Mouse (Mus musculus) CH12.LX (cell line): Measurements from ENCODE around the gene Cntrob. TPM values are rescaled to one million over a fixed set of nuclear protein-coding genes. Genes with fewer than 3 reads are reported as not detected.

ENCODE experiments used
- DNase-seq: peaks from one replicate; pipeline ENCODE4 v3.0.0-alpha.2; 2013; ENCODE audit errors: extremely low read depth
- H3K27ac ChIP-seq: 2 replicates; pipeline ENCODE4 v1.5.1; 2012; ENCODE audit warnings: low read depth, mild to moderate bottlenecking, control low read depth, moderate library complexity; ENCODE audit not compliant: insufficient read depth
- H3K27me3 ChIP-seq: replicated peaks from 2 replicates; pipeline ENCODE3; 2012; ENCODE audit warnings: inconsistent platforms
- H3K36me3 ChIP-seq, 2 experiments: replicated peaks in 1 of 2; 2 replicates each; pipeline versions ENCODE3 to v1.6.1; 2012; ENCODE audit warnings: inconsistent platforms in 1 of 2, low read length in 1 of 2, mild to moderate bottlenecking in 1 of 2, mixed read lengths in 1 of 2, moderate library complexity in 1 of 2; ENCODE audit not compliant: control insufficient read depth in 1 of 2, insufficient read depth in 1 of 2
- H3K4me1 ChIP-seq, 2 experiments: 2 replicates each; pipeline ENCODE4 v1.6.1; 2012; ENCODE audit warnings: inconsistent platforms in 1 of 2, moderate library complexity in 1 of 2; ENCODE audit not compliant: insufficient read depth in 2 of 2, control insufficient read depth in 1 of 2
- H3K4me2 ChIP-seq: 2 replicates; pipeline ENCODE4 v1.6.1; 2012; ENCODE audit warnings: low read depth, mild to moderate bottlenecking, control low read depth; ENCODE audit not compliant: poor library complexity, insufficient read depth, severe bottlenecking
- H3K4me3 ChIP-seq, 3 experiments: fragments of 150-350 bp in 1 of 3; sonication (generic) in 1 of 3; replicated peaks in 1 of 3; 2 replicates each; pipeline versions ENCODE3 to v1.5.1; 2011 to 2012; ENCODE audit warnings: low read depth in 2 of 3, low read length in 2 of 3, mild to moderate bottlenecking in 2 of 3, moderate library complexity in 2 of 3, control low read depth in 1 of 3, improper control_type of control experiment in 1 of 3, inconsistent platforms in 1 of 3, mixed read lengths in 1 of 3; ENCODE audit not compliant: poor library complexity in 1 of 3
- H3K79me2 ChIP-seq: replicated peaks from 2 replicates; pipeline ENCODE4 v1.6.1; 2012; ENCODE audit warnings: mild to moderate bottlenecking, moderate library complexity; ENCODE audit not compliant: control insufficient read depth, poor library complexity, insufficient read depth, severe bottlenecking; ENCODE audit errors: extremely low read depth
- H3K9ac ChIP-seq: 2 replicates; pipeline ENCODE4 v1.6.1; 2012; ENCODE audit warnings: low read depth, mild to moderate bottlenecking, control low read depth, moderate library complexity; ENCODE audit not compliant: insufficient read depth
- H3K9me3 ChIP-seq: replicated peaks from 2 replicates; pipeline ENCODE3; 2012; ENCODE audit warnings: low read length, inconsistent platforms, mixed read lengths
- BHLHE40 ChIP-seq: IDR thresholded peaks from 2 replicates; pipeline ENCODE4 v1.6.1; 2011; ENCODE audit warnings: mild to moderate bottlenecking, low read depth, low read length, improper control_type of control experiment
- CHD1 ChIP-seq: IDR thresholded peaks from 2 replicates; pipeline ENCODE4 v1.6.1; 2012; ENCODE audit warnings: low read depth, low read length, improper control_type of control experiment, inconsistent platforms
- CHD2 ChIP-seq: IDR thresholded peaks from 2 replicates; pipeline ENCODE4 v1.6.1; 2011; ENCODE audit warnings: low read length, improper control_type of control experiment
- CTCF ChIP-seq, 2 experiments: IDR thresholded peaks in 1 of 2; conservative IDR thresholded peaks in 1 of 2; 2 replicates each; pipeline ENCODE4 v1.5.1; 2011 to 2012; ENCODE audit warnings: low read depth in 2 of 2, low read length in 2 of 2, improper control_type of control experiment in 1 of 2, inconsistent platforms in 1 of 2, mild to moderate bottlenecking in 1 of 2, moderate library complexity in 1 of 2
- E2F4 ChIP-seq: IDR thresholded peaks from 2 replicates; pipeline ENCODE4 v1.6.1; 2011; ENCODE audit warnings: low read depth, low read length, improper control_type of control experiment; ENCODE audit not compliant: insufficient replicate concordance
- ELF1 ChIP-seq: IDR thresholded peaks from 2 replicates; pipeline ENCODE4 v1.6.1; 2014; ENCODE audit warnings: low read depth, mild to moderate bottlenecking, inconsistent platforms, low read length, improper control_type of control experiment
- EP300 ChIP-seq: IDR thresholded peaks from 2 replicates; pipeline ENCODE4 v1.6.1; 2011; ENCODE audit warnings: low read length, improper control_type of control experiment
- ETS1 ChIP-seq: conservative IDR thresholded peaks from 2 replicates; pipeline ENCODE4 v1.6.1; 2012; ENCODE audit warnings: low read depth, mild to moderate bottlenecking, inconsistent platforms, low read length, improper control_type of control experiment, moderate library complexity
- GABPA ChIP-seq: IDR thresholded peaks from 2 replicates; pipeline ENCODE4 v1.6.1; 2012; ENCODE audit warnings: low read depth, low read length, improper control_type of control experiment, inconsistent platforms; ENCODE audit not compliant: insufficient replicate concordance
- HCFC1 ChIP-seq: IDR thresholded peaks from 2 replicates; pipeline ENCODE4 v1.6.1; 2012; ENCODE audit warnings: low read depth, mild to moderate bottlenecking, inconsistent platforms, low read length, improper control_type of control experiment
- IRF4 ChIP-seq: IDR thresholded peaks from 2 replicates; pipeline ENCODE4 v1.6.1; 2014; ENCODE audit warnings: low read depth, mild to moderate bottlenecking, inconsistent platforms, low read length, improper control_type of control experiment
- JUN ChIP-seq: IDR thresholded peaks from 2 replicates; pipeline ENCODE4 v1.6.1; 2011; ENCODE audit warnings: low read depth, mild to moderate bottlenecking, low read length, improper control_type of control experiment, moderate library complexity; ENCODE audit not compliant: insufficient read depth
- JUND ChIP-seq: conservative IDR thresholded peaks from 2 replicates; pipeline ENCODE4 v1.6.1; 2011; ENCODE audit warnings: low read depth, low read length, improper control_type of control experiment
- KAT2A ChIP-seq: IDR thresholded peaks from 2 replicates; pipeline ENCODE4 v1.6.1; 2012; ENCODE audit warnings: low read length, improper control_type of control experiment, inconsistent platforms; ENCODE audit not compliant: insufficient replicate concordance
- MAFK ChIP-seq: IDR thresholded peaks from 2 replicates; pipeline ENCODE4 v1.6.1; 2011; ENCODE audit warnings: low read length, improper control_type of control experiment; ENCODE audit not compliant: insufficient replicate concordance
- MAX ChIP-seq: IDR thresholded peaks from 2 replicates; pipeline ENCODE4 v1.6.1; 2011; ENCODE audit warnings: low read length, improper control_type of control experiment
- MAZ ChIP-seq: IDR thresholded peaks from 2 replicates; pipeline ENCODE4 v1.6.1; 2012; ENCODE audit warnings: low read depth, mild to moderate bottlenecking, inconsistent platforms, low read length, improper control_type of control experiment, moderate library complexity
- MEF2A ChIP-seq: IDR thresholded peaks from 2 replicates; pipeline ENCODE4 v1.6.1; 2014; ENCODE audit warnings: low read depth, mild to moderate bottlenecking, inconsistent platforms, low read length, improper control_type of control experiment, borderline replicate concordance
- MXI1 ChIP-seq: IDR thresholded peaks from 2 replicates; pipeline ENCODE4 v1.6.1; 2011; ENCODE audit warnings: mild to moderate bottlenecking, low read depth, low read length, improper control_type of control experiment
- MYC ChIP-seq: IDR thresholded peaks from 2 replicates; pipeline ENCODE4 v1.6.1; 2011; ENCODE audit warnings: low read depth, mild to moderate bottlenecking, improper control_type of control experiment, low read length
- NELFE ChIP-seq: IDR thresholded peaks from 2 replicates; pipeline ENCODE4 v1.6.1; 2011; ENCODE audit warnings: low read depth, low read length, improper control_type of control experiment
- NRF1 ChIP-seq: IDR thresholded peaks from 2 replicates; pipeline ENCODE4 v1.6.1; 2014; ENCODE audit warnings: low read depth, mild to moderate bottlenecking, inconsistent platforms, low read length, improper control_type of control experiment, moderate library complexity
- PAX5 ChIP-seq: IDR thresholded peaks from 2 replicates; pipeline ENCODE4 v1.6.1; 2012; ENCODE audit warnings: low read length, inconsistent platforms, mixed read lengths
- POLR2A ChIP-seq: IDR thresholded peaks from 2 replicates; pipeline ENCODE4 v1.6.1; 2011; ENCODE audit warnings: low read depth, mild to moderate bottlenecking, improper control_type of control experiment, low read length
- POLR2AphosphoS2 ChIP-seq: IDR thresholded peaks from 2 replicates; pipeline ENCODE4 v1.6.1; 2011; ENCODE audit warnings: low read depth, low read length, improper control_type of control experiment
- RAD21 ChIP-seq: IDR thresholded peaks from 2 replicates; pipeline ENCODE4 v1.6.1; 2011; ENCODE audit warnings: low read depth, mild to moderate bottlenecking, low read length, improper control_type of control experiment, moderate library complexity
- RCOR1 ChIP-seq: conservative IDR thresholded peaks from 2 replicates; pipeline ENCODE4 v1.6.1; 2012; ENCODE audit warnings: low read depth, mild to moderate bottlenecking, inconsistent platforms, low read length, improper control_type of control experiment
- SIN3A ChIP-seq: IDR thresholded peaks from 2 replicates; pipeline ENCODE4 v1.6.1; 2012; ENCODE audit warnings: low read length, improper control_type of control experiment, inconsistent platforms
- SMC3 ChIP-seq: IDR thresholded peaks from 2 replicates; pipeline ENCODE4 v1.6.1; 2011; ENCODE audit warnings: low read depth, low read length, improper control_type of control experiment
- TBP ChIP-seq: conservative IDR thresholded peaks from 2 replicates; pipeline ENCODE4 v1.6.1; 2011; ENCODE audit warnings: low read depth, low read length, improper control_type of control experiment
- TCF12 ChIP-seq: IDR thresholded peaks from 2 replicates; pipeline ENCODE4 v1.6.1; 2014; ENCODE audit warnings: low read depth, mild to moderate bottlenecking, inconsistent platforms, low read length, improper control_type of control experiment
- UBTF ChIP-seq: IDR thresholded peaks from 2 replicates; pipeline ENCODE4 v1.6.1; 2012; ENCODE audit warnings: low read depth, mild to moderate bottlenecking, inconsistent platforms, low read length, improper control_type of control experiment, moderate library complexity
- USF1 ChIP-seq: IDR thresholded peaks from 2 replicates; pipeline ENCODE4 v1.6.1; 2014; ENCODE audit warnings: low read depth, mild to moderate bottlenecking, inconsistent platforms, low read length, improper control_type of control experiment
- USF2 ChIP-seq: conservative IDR thresholded peaks from 2 replicates; pipeline ENCODE4 v1.6.1; 2011; ENCODE audit warnings: low read depth, low read length, improper control_type of control experiment
- ZC3H11A ChIP-seq: IDR thresholded peaks from 2 replicates; pipeline ENCODE4 v1.6.1; 2012; ENCODE audit warnings: low read depth, mild to moderate bottlenecking, inconsistent platforms, low read length, improper control_type of control experiment
- ZKSCAN1 ChIP-seq: IDR thresholded peaks from 2 replicates; pipeline ENCODE4 v1.6.1; 2012; ENCODE audit warnings: low read depth, inconsistent platforms, low read length, improper control_type of control experiment, borderline replicate concordance
- ZMIZ1 ChIP-seq: IDR thresholded peaks from 2 replicates; pipeline ENCODE4 v1.6.1; 2012; ENCODE audit warnings: low read depth, mild to moderate bottlenecking, inconsistent platforms, low read length, improper control_type of control experiment
- ZNF384 ChIP-seq: IDR thresholded peaks from 2 replicates; pipeline ENCODE4 v1.6.1; 2012; ENCODE audit warnings: low read depth, low read length, improper control_type of control experiment, inconsistent platforms
- dilution Hi-C: fragments of 300-500 bp; cut with MboI; formaldehyde crosslinking; loops from 2 replicates; pipeline ENCODE4 v1.14.3; 2020; ENCODE audit warnings: low sequenced_read_pairs; ENCODE audit not compliant: extremely low pct_unique_long_range_greater_than_20kb, extremely low pct_ligation_motif_present
- in situ Hi-C: fragments of 300-500 bp; cut with MboI; formaldehyde crosslinking; loops from 3 replicates; pipeline ENCODE4 v1.14.3; 2019; ENCODE audit warnings: low sequenced_read_pairs, low pct_ligation_motif_present, low pct_unique_long_range_greater_than_20kb, mixed read lengths
- polyA plus RNA-seq: library from polyadenylated mRNA; unstranded; fragments of >175 nt; gene quantifications from 2 replicates; pipeline ENCODE4 v1.2.1, GENCODE M21; 2012; ENCODE audit warnings: low read depth; ENCODE audit not compliant: insufficient read length
- total RNA-seq, 2 experiments: library from RNA; depleted of rRNA; stranded (reverse); fragments of 300-350 nt in 1 of 2; fragments of >200 nt in 1 of 2; gene quantifications; 2 replicates each; pipeline ENCODE4 v1.2.3; 2012 to 2014

Gene Cntrob
- total and polyA plus RNA-seq, 3 experiments: 16.4 to 36.6 (median 18.9) TPM

DNA sequence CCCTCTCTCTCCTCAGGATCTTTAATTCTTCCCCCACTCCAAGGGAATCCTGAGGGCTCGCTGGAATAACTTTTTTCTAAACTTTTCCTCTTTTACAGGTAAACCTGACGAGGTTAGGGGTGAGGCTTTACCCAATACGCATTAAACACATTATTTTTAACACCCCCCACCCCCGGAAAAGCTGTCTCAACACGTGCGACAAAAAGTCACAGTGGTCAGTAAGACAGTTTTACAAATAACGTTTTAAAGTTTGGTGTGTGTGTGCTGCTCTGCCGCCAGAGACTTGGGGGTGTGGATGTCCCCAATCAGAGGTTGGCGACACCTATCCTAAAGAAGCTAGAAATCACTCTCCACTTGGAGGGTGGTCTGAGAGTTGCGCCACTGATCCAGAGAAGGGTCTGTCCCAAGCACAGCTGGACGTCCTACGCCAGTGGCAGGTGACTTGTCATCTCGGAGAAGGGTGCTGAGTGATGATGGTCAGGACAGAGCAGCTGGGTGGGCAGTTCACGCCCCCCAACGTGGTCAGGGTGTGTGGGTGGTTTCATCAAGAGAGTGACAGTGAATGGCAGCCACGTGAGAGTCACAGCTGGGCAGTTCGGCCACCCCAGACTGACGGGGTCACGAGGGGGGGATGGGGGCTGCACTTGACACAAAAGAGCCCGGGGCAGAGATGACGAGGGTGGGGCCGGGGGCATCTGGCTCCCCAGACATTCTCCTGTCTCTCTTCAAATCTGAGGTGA, 44.2 kb upstream of the Cntrob start:
- Histone ChIP-seq H3K9me3 (no peaks in the 10 kb centered on the region), H3K36me3 (peaks cover 5 to 39% of the 10 kb centered on the region in 2 experiments), H3K4me2 (peak overlapping the region; percentile 96), H3K4me3 (peak overlapping the region; percentile 76 to 84 (median 78)), H3K27me3 (no peaks in the 10 kb centered on the region), H3K27ac (peak overlapping the region; percentile 49), H3K79me2 (peaks cover 3% of the 10 kb centered on the region; the same call in 1 of the 2 replicates), H3K4me1 (peaks cover 7 to 40% of the 10 kb centered on the region in 2 experiments), H3K9ac (peak overlapping the region; percentile 100)
- in situ Hi-C loops: loop anchor here (5.0 kb wide), 2 partner anchors 35 to 100 kb away; no protein-coding TSS in a partner anchor
- dilution Hi-C loops: no loop called here
- peak; percentile 43 for DNase-seq
- TF ChIP-seq MYC (peak; percentile 63; the same call in 1 of the 2 replicates), RAD21 (no peak), JUN (no peak), ZC3H11A (no peak), SIN3A (peak; percentile 79), ZNF384 (no peak), UBTF (no peak), NRF1 (no peak), CHD2 (no peak; the same call in none of the 2 replicates), PAX5 (no peak), TCF12 (peak; percentile 51), GABPA (no peak), IRF4 (no peak), POLR2AphosphoS2 (no peak; the same call in 1 of the 2 replicates), CHD1 (peak; percentile 1; the same call in 1 of the 2 replicates), BHLHE40 (peak; percentile 83), TBP (no peak), SMC3 (no peak), HCFC1 (0 out of 2 replicates have a peak, but pooled peaks have one; percentile 26), POLR2A (no peak; the same call in 1 of the 2 replicates), MAX (peak; percentile 53), MXI1 (peak; percentile 83), EP300 (no peak), MAZ (no peak; the same call in 1 of the 2 replicates), KAT2A (no peak), USF2 (no peak), ZKSCAN1 (no peak), USF1 (no peak), NELFE (peak; percentile 44; the same call in 1 of the 2 replicates), JUND (no peak), RCOR1 (no peak), CTCF (conservative IDR thresholded peaks at IDR 0.05 in 1 of 2, IDR thresholded peaks at IDR 0.05 in 1 of 2; ENCODE audit: low read depth in 2 of 2, low read length in 2 of 2) (no peak), E2F4 (no peak), MEF2A (no peak; the same call in none of the 2 replicates), MAFK (no peak), ETS1 (0 out of 2 replicates have a peak, but pooled peaks have one; percentile 33), ZMIZ1 (no peak), ELF1 (0 out of 2 replicates have a peak, but pooled peaks have one; percentile 12)
